In genomic region chr17:65826257-65826656, GRCm38 (mm10) we compare ENCODE assay signal across 17 mouse cellular contexts. TPM values are rescaled to one million over a fixed set of nuclear protein-coding genes. Genes with fewer than 3 reads are reported as not detected.
DNase-seq lines count a peak whose midpoint lies in the region; ATAC-seq and TF ChIP-seq lines count a peak whose summit lies in the region.
"Had no signal": no experiment of that assay in that cellular context is flagged by ENCODE, and none has a peak within 500 bp of the region (broad histone marks: within the 10 kb centered on the region; RNA-seq: fewer than 3 reads in every experiment).

No protein-coding gene starts in this region.

- H3K27me3 ChIP-seq in midbrain, embryonic 11.5 days (ENCODE audit: control insufficient read depth, insufficient read depth, low read length) = no peaks in the 10 kb centered on the region
- no peaks in the 10 kb centered on the region for H3K27me3 ChIP-seq in midbrain, embryonic 13.5 days
- H3K27me3 ChIP-seq in G1E (ENCODE audit: insufficient read depth, low read length) = no peaks in the 10 kb centered on the region
- H3K27me3 ChIP-seq: heart, embryonic 15.5 days had no signal

- no peak for ATAC-seq in midbrain, embryonic 11.5 days (ENCODE audit: low FRiP score)
- no peak for ATAC-seq in midbrain, embryonic 13.5 days
- ATAC-seq in G1E (ENCODE audit: extremely low read depth, insufficient number of reproducible peaks, low FRiP score, poor library complexity, severe bottlenecking) = peak; percentile 75
- peak; percentile 69 for ATAC-seq in inflammation-experienced regulatory T-cells, adult 6 months

- TF ChIP-seq CTCF in G1E (IDR thresholded peaks at IDR 0.05; ENCODE audit: low read depth, low read length) = no peak

- WGBS in midbrain, embryonic 11.5 days = 72% methylated on average over 9 of the region's 9 CpGs
- 64% methylated on average over 9 of the region's 9 CpGs for WGBS in midbrain, embryonic 13.5 days

- H3K4me3 ChIP-seq in midbrain, embryonic 11.5 days (ENCODE audit: low read depth, low read length) = no peak overlapping the region
- H3K4me3 ChIP-seq in midbrain, embryonic 13.5 days (replicated peaks) = no peak overlapping the region
- H3K4me3 ChIP-seq in G1E (ENCODE audit: low read depth, low read length) = no peak overlapping the region
- H3K4me3 ChIP-seq: heart, embryonic 15.5 days had no signal

- H3K9ac ChIP-seq in midbrain, embryonic 11.5 days (ENCODE audit: low read length) = no peak overlapping the region
- no peak overlapping the region for H3K9ac ChIP-seq in midbrain, embryonic 13.5 days (replicated peaks)
- H3K9ac ChIP-seq: heart, embryonic 15.5 days; hindbrain, embryonic 14.5 days had no signal

- intact Hi-C loops in left cerebral cortex, postnatal 36 days (cut with DNase I) = no loop called here

- peak; percentile 67 for DNase-seq in midbrain, embryonic 11.5 days (ENCODE audit: low spot score, missing footprints)
- DNase-seq in G1E (ENCODE audit: low spot score) = peak; percentile 27
- peak; percentile 28 for DNase-seq in thymus, postnatal 25 days
- DNase-seq in kidney, postnatal 4 days = no peak
- DNase-seq in right cerebral cortex, postnatal 25 days = no peak
- DNase-seq in left cerebral cortex, postnatal 36 days (ENCODE audit: low spot score in 2 of 2) = no peak
- DNase-seq: B cell, adult 2 months; cerebellum, adult 2 months; gastrocnemius, postnatal 36 days; kidney, adult 2 months; liver; lung, adult 2 months; right cerebral cortex, adult 18-20 months had no signal

- H3K4me1 ChIP-seq in midbrain, embryonic 11.5 days (ENCODE audit: control insufficient read depth, insufficient read depth, low read length) = no peaks in the 10 kb centered on the region
- H3K4me1 ChIP-seq in midbrain, embryonic 13.5 days (replicated peaks) = peaks cover 19% of the 10 kb centered on the region
- H3K4me1 ChIP-seq in G1E (ENCODE audit: insufficient read depth, low read depth, low read length) = peaks cover 10% of the 10 kb centered on the region
- H3K4me1 ChIP-seq: heart, embryonic 15.5 days had no signal

- no peak overlapping the region for H3K27ac ChIP-seq in midbrain, embryonic 11.5 days (ENCODE audit: low read depth, low read length)
- H3K27ac ChIP-seq in midbrain, embryonic 13.5 days = no peak overlapping the region
- H3K27ac ChIP-seq: heart, embryonic 15.5 days; hindbrain, embryonic 14.5 days had no signal

- H3K9me3 ChIP-seq in midbrain, embryonic 11.5 days (ENCODE audit: control insufficient read depth, low read length) = no peaks in the 10 kb centered on the region
- H3K9me3 ChIP-seq in midbrain, embryonic 13.5 days = no peaks in the 10 kb centered on the region
- no peaks in the 10 kb centered on the region for H3K9me3 ChIP-seq in G1E (replicated peaks)
- H3K9me3 ChIP-seq: heart, embryonic 15.5 days had no signal

- peaks cover 14% of the 10 kb centered on the region for H3K36me3 ChIP-seq in midbrain, embryonic 11.5 days (ENCODE audit: control insufficient read depth, insufficient read depth, low read length)
- H3K36me3 ChIP-seq in midbrain, embryonic 13.5 days = peaks cover 71% of the 10 kb centered on the region
- peaks cover 88% of the 10 kb centered on the region for H3K36me3 ChIP-seq in G1E (replicated peaks)

- no peak overlapping the region for H3K4me2 ChIP-seq in midbrain, embryonic 11.5 days
- no peak overlapping the region for H3K4me2 ChIP-seq in midbrain, embryonic 13.5 days (replicated peaks)
- H3K4me2 ChIP-seq: heart, embryonic 15.5 days; hindbrain, embryonic 14.5 days had no signal

RNA-seq across cellular contexts. Expression of gene Ppp4r1, which starts 43.9 kb away (rescaled TPM):
- polyA plus RNA-seq in midbrain, embryonic 11.5 days (2014; fragmentation: Nextera tagmentation; extraction: Ambion mirVana) = 51.0 and 58.0 TPM in 2 replicates
- 48.0 and 51.2 TPM in 2 replicates for polyA plus RNA-seq in midbrain, embryonic 13.5 days (2015; fragmentation: Nextera tagmentation; extraction: Ambion mirVana)
- total RNA-seq in G1E (2014; fragmentation: Nextera tagmentation) (29.1 and 33.0 TPM in 2 replicates), G1E (2017) (32.8 and 33.3 TPM in 2 replicates)
- polyA plus RNA-seq in G1E (2012) = 11.3 and 20.0 TPM in 2 replicates
- 10 to 100 TPM; 17.2 to 32.9 (median 20.8) TPM for polyA plus RNA-seq in inflammation-experienced regulatory T-cells, adult 6 months (2017; shearing (Covaris generic))
- 10 to 100 TPM; 37.4 to 64.8 TPM for total RNA-seq in left cerebral cortex, postnatal 36 days (2021)

RNA-seq across cellular contexts. Expression of gene Rab31, which starts 53.7 kb away (rescaled TPM):
- 67.6 and 72.9 TPM in 2 replicates for polyA plus RNA-seq in midbrain, embryonic 11.5 days (2014; fragmentation: Nextera tagmentation; extraction: Ambion mirVana)
- polyA plus RNA-seq in midbrain, embryonic 13.5 days (2015; fragmentation: Nextera tagmentation; extraction: Ambion mirVana) = 71.6 and 74.8 TPM in 2 replicates
- total RNA-seq in G1E (2014; fragmentation: Nextera tagmentation) (1.3 and 1.7 TPM in 2 replicates), G1E (2017) (1.5 and 1.6 TPM in 2 replicates)
- 0.06 and 0.20 TPM in 2 replicates for polyA plus RNA-seq in G1E (2012)
- polyA plus RNA-seq in inflammation-experienced regulatory T-cells, adult 6 months (2017; shearing (Covaris generic)) = 1 to 10 TPM; 1.7 to 2.8 (median 2.6) TPM
- 10 to 100 TPM; 62.7 to 65.7 TPM for total RNA-seq in left cerebral cortex, postnatal 36 days (2021)

RNA-seq across cellular contexts. Expression of gene Ralbp1, which starts 59.3 kb away (rescaled TPM):
- polyA plus RNA-seq in midbrain, embryonic 11.5 days (2014; fragmentation: Nextera tagmentation; extraction: Ambion mirVana) = 39.5 and 45.4 TPM in 2 replicates
- polyA plus RNA-seq in midbrain, embryonic 13.5 days (2015; fragmentation: Nextera tagmentation; extraction: Ambion mirVana) = 49.8 TPM in 2 replicates
- total RNA-seq in G1E (2014; fragmentation: Nextera tagmentation) = 29.6 and 32.5 TPM in 2 replicates
- total RNA-seq in G1E (2017) = 63.1 and 69.1 TPM in 2 replicates
- 54.8 and 58.4 TPM in 2 replicates for polyA plus RNA-seq in G1E (2012)
- 10 to 100 TPM; 48.4 to 62.8 (median 60.1) TPM for polyA plus RNA-seq in inflammation-experienced regulatory T-cells, adult 6 months (2017; shearing (Covaris generic))
- total RNA-seq in left cerebral cortex, postnatal 36 days (2021) = 10 to 100 TPM; 62.1 to 64.0 TPM

Comparison
In these comparisons a context has a peak if more than half of its experiments do, and no peak if none do; other contexts are left out.
1. ATAC-seq: peak in G1E (single experiment) and inflammation-experienced regulatory T-cells, adult 6 months (single experiment); none in midbrain, embryonic 11.5 days (single experiment) and midbrain, embryonic 13.5 days (single experiment).
2. DNase-seq: peak in midbrain, embryonic 11.5 days (single experiment), G1E (single experiment) and thymus, postnatal 25 days (single experiment); none in kidney, postnatal 4 days (0 of 2), right cerebral cortex, postnatal 25 days (single experiment) and left cerebral cortex, postnatal 36 days (0 of 2).
3. RNA of gene Rab31, which starts 53.7 kb away (polyA plus RNA-seq): 71.6 to 74.8 TPM in midbrain, embryonic 13.5 days and 67.6 to 72.9 TPM in midbrain, embryonic 11.5 days; 1.7 to 2.8 TPM in inflammation-experienced regulatory T-cells, adult 6 months and 0.06 to 0.20 TPM in G1E; every median in the first group is over 10 times any median in the second.